Mouse (Mus musculus) liver, embryonic 12.5 days (tissue): ENCODE measurements around the gene Gm44511. TPM values are rescaled to one million over a fixed set of nuclear protein-coding genes. Genes with fewer than 3 reads are reported as not detected.

ENCODE experiments used
- ATAC-seq: fragments of 200-750 bp; cut with Nextera tagmentation; 2 replicates; pipeline ENCODE4 v1.8.0; 2017; ENCODE audit warnings: moderate number of reproducible peaks, mild to moderate bottlenecking, moderate library complexity
- H3K27ac ChIP-seq: fragments of 300-500 bp; sonication (generic); 2 replicates; pipeline ENCODE4 v1.5.1; 2016; ENCODE audit warnings: mild to moderate bottlenecking
- H3K27me3 ChIP-seq: fragments of 300-500 bp; sonication (generic); replicated peaks from 2 replicates; pipeline ENCODE4 v1.6.1; 2016; ENCODE audit warnings: mild to moderate bottlenecking, moderate library complexity
- H3K36me3 ChIP-seq: fragments of 300-500 bp; sonication (generic); 2 replicates; pipeline ENCODE4 v1.6.1; 2016; ENCODE audit warnings: mild to moderate bottlenecking, moderate library complexity
- H3K4me1 ChIP-seq: fragments of 300-500 bp; sonication (generic); 2 replicates; pipeline ENCODE4 v1.6.1; 2016
- H3K4me2 ChIP-seq: fragments of 300-500 bp; sonication (generic); 2 replicates; pipeline ENCODE4 v1.6.1; 2016; ENCODE audit warnings: mild to moderate bottlenecking, moderate library complexity
- H3K4me3 ChIP-seq: fragments of 300-500 bp; sonication (generic); 2 replicates; pipeline ENCODE4 v1.5.1; 2016; ENCODE audit warnings: mild to moderate bottlenecking, moderate library complexity
- H3K9ac ChIP-seq: fragments of 300-500 bp; sonication (generic); 2 replicates; pipeline ENCODE4 v1.6.1; 2016; ENCODE audit warnings: mild to moderate bottlenecking, moderate library complexity
- H3K9me3 ChIP-seq: fragments of 300-500 bp; sonication (generic); replicated peaks from 2 replicates; pipeline ENCODE4 v1.6.1; 2016; ENCODE audit warnings: mild to moderate bottlenecking, moderate library complexity
- WGBS: fragments of 180-500 bp; shearing (Covaris S2); methylation state at CpG from one replicate; pipeline ENCODE4 v1.1.7; 2016; ENCODE audit not compliant: insufficient replicate concordance; 5-methylcytosine and 5-hydroxymethylcytosine counted together
- polyA plus RNA-seq: library from polyadenylated mRNA; unstranded; fragments of >200 nt; fragmentation: Nextera tagmentation; extraction: Ambion mirVana; gene quantifications from 2 replicates; pipeline ENCODE4 v1.2.1, GENCODE M21; 2016

Gene Gm44511
- polyA plus RNA-seq = not detected in 2 replicates

GRCm38 (mm10) chr6:128826132-128826531 lies at the start of gene Gm44511, which contains the start of gene Klrb1b:
Gene Gm44511, minus strand, starts transcription at chr6:128826315.
Gene Klrb1b, minus strand, starts transcription at chr6:128826331.
- WGBS = 67% methylated on average over 6 of the region's 6 CpGs
- H3K9ac ChIP-seq = no peak within 1 kb of the TSS
- H3K4me3 ChIP-seq = no peak within 1 kb of the TSS
- no peak for ATAC-seq
- H3K4me2 ChIP-seq = no peak within 1 kb of the TSS
- no peak within 1 kb of the TSS for H3K27ac ChIP-seq
- H3K36me3 ChIP-seq = no peaks in the 10 kb centered on the region
- H3K27me3 ChIP-seq = no peaks in the 10 kb centered on the region
- H3K9me3 ChIP-seq = no peaks in the 10 kb centered on the region
- no peaks in the 10 kb centered on the region for H3K4me1 ChIP-seq

- Histone ChIP-seq H3K9me3 (no peaks in the 10 kb centered on the region), H3K27me3 (no peaks in the 10 kb centered on the region), H3K27ac (no peak overlapping the region), H3K9ac (no peak overlapping the region), H3K36me3 (no peaks in the 10 kb centered on the region), H3K4me2 (no peak overlapping the region), H3K4me3 (no peak overlapping the region), H3K4me1 (no peaks in the 10 kb centered on the region)
- no peak for ATAC-seq
- WGBS = 59% methylated on average over 1 of the region's 1 CpGs
These were observed 45.9 kb upstream of the Gm44511 start for GRCm38 (mm10) chr6:128871910-128872610.

- H3K9ac ChIP-seq = no peak overlapping the region
- no peak overlapping the region for H3K4me3 ChIP-seq
- no peaks in the 10 kb centered on the region for H3K36me3 ChIP-seq
- no peak overlapping the region for H3K4me2 ChIP-seq
- H3K4me1 ChIP-seq = no peaks in the 10 kb centered on the region
- H3K27me3 ChIP-seq = no peaks in the 10 kb centered on the region
- no peak overlapping the region for H3K27ac ChIP-seq
- ATAC-seq = no peak
- WGBS = 44% methylated on average over 3 of the region's 3 CpGs
- no peaks in the 10 kb centered on the region for H3K9me3 ChIP-seq
These were observed 42.7 kb upstream of the Gm44511 start for GRCm38 (mm10) chr6:128868861-128869260.

GRCm38 (mm10) chr6:128857976-128858375 lies 31.9 kb upstream of the Gm44511 start:
- Histone ChIP-seq H3K9ac (no peak overlapping the region), H3K4me2 (no peak overlapping the region), H3K9me3 (no peaks in the 10 kb centered on the region), H3K4me3 (no peak overlapping the region), H3K27ac (no peak overlapping the region), H3K36me3 (no peaks in the 10 kb centered on the region), H3K27me3 (no peaks in the 10 kb centered on the region), H3K4me1 (0 out of 2 replicates have a peak, but pooled peaks cover 8% of the 10 kb centered on the region)
- ATAC-seq = no peak
- WGBS = 58% methylated on average over 2 of the region's 2 CpGs

GRCm38 (mm10) chr6:128856250-128856649 lies 30.1 kb upstream of the Gm44511 start:
- WGBS = 81% methylated on average over 5 of the region's 5 CpGs

GRCm38 (mm10) chr6:128855477-128855876 lies 29.4 kb upstream of the Gm44511 start:
- Histone ChIP-seq H3K9me3 (no peaks in the 10 kb centered on the region), H3K27me3 (no peaks in the 10 kb centered on the region), H3K4me1 (0 out of 2 replicates have a peak, but pooled peaks cover 8% of the 10 kb centered on the region), H3K27ac (no peak overlapping the region), H3K4me2 (no peak overlapping the region), H3K9ac (no peak overlapping the region), H3K36me3 (no peaks in the 10 kb centered on the region), H3K4me3 (no peak overlapping the region)
- WGBS = 17% methylated on average over 1 of the region's 1 CpGs
- 0 out of 2 replicates have a peak, but pooled peaks have one; percentile 19 for ATAC-seq

More at GRCm38 (mm10) chr6:128856250-128856649, 30.1 kb upstream of the Gm44511 start:
- H3K36me3 ChIP-seq = no peaks in the 10 kb centered on the region
- no peaks in the 10 kb centered on the region for H3K27me3 ChIP-seq
- ATAC-seq = no peak
- H3K4me3 ChIP-seq = no peak overlapping the region
- 0 out of 2 replicates have a peak, but pooled peaks cover 8% of the 10 kb centered on the region for H3K4me1 ChIP-seq
- no peak overlapping the region for H3K9ac ChIP-seq
- no peaks in the 10 kb centered on the region for H3K9me3 ChIP-seq
- H3K4me2 ChIP-seq = no peak overlapping the region
- H3K27ac ChIP-seq = no peak overlapping the region

- Histone ChIP-seq H3K27ac (no peak overlapping the region), H3K4me1 (0 out of 2 replicates have a peak, but pooled peaks cover 8% of the 10 kb centered on the region), H3K9ac (no peak overlapping the region), H3K4me2 (no peak overlapping the region), H3K4me3 (no peak overlapping the region), H3K27me3 (no peaks in the 10 kb centered on the region), H3K36me3 (no peaks in the 10 kb centered on the region), H3K9me3 (no peaks in the 10 kb centered on the region)
- 82% methylated on average over 3 of the region's 3 CpGs for WGBS
- no peak for ATAC-seq
These were observed 28.8 kb upstream of the Gm44511 start for GRCm38 (mm10) chr6:128854895-128855294.

- no peak overlapping the region for H3K27ac ChIP-seq
- no peak overlapping the region for H3K4me2 ChIP-seq
- no peaks in the 10 kb centered on the region for H3K36me3 ChIP-seq
- no peaks in the 10 kb centered on the region for H3K9me3 ChIP-seq
- ATAC-seq = peak; percentile 47
- 0 out of 2 replicates have a peak, but pooled peaks cover 8% of the 10 kb centered on the region for H3K4me1 ChIP-seq
- no peak overlapping the region for H3K4me3 ChIP-seq
- H3K9ac ChIP-seq = no peak overlapping the region
- H3K27me3 ChIP-seq = no peaks in the 10 kb centered on the region
- 48% methylated on average over 12 of the region's 12 CpGs for WGBS
These were observed 28.1 kb upstream of the Gm44511 start for GRCm38 (mm10) chr6:128854024-128854820.

GRCm38 (mm10) chr6:128852766-128853165 lies 26.7 kb upstream of the Gm44511 start:
- H3K9me3 ChIP-seq = no peaks in the 10 kb centered on the region
- H3K4me1 ChIP-seq = 0 out of 2 replicates have a peak, but pooled peaks cover 8% of the 10 kb centered on the region
- no peak for ATAC-seq
- no peak overlapping the region for H3K27ac ChIP-seq
- H3K9ac ChIP-seq = no peak overlapping the region
- no peaks in the 10 kb centered on the region for H3K27me3 ChIP-seq
- no peak overlapping the region for H3K4me3 ChIP-seq
- WGBS = 54% methylated on average over 3 of the region's 3 CpGs
- no peak overlapping the region for H3K4me2 ChIP-seq
- no peaks in the 10 kb centered on the region for H3K36me3 ChIP-seq

- Histone ChIP-seq H3K27me3 (no peaks in the 10 kb centered on the region), H3K4me3 (no peak overlapping the region), H3K9ac (no peak overlapping the region), H3K9me3 (no peaks in the 10 kb centered on the region), H3K27ac (peak overlapping the region; percentile 25; the same call in 1 of the 2 replicates), H3K4me2 (no peak overlapping the region), H3K4me1 (peaks cover 8% of the 10 kb centered on the region; the same call in 1 of the 2 replicates), H3K36me3 (no peaks in the 10 kb centered on the region)
- WGBS = 44% methylated on average over 2 of the region's 2 CpGs
- no peak for ATAC-seq
These were observed 25.0 kb upstream of the Gm44511 start for GRCm38 (mm10) chr6:128851151-128851550.

- WGBS = 51% methylated on average over 2 of the region's 2 CpGs
- no peak overlapping the region for H3K9ac ChIP-seq
- H3K4me1 ChIP-seq = peaks cover 8% of the 10 kb centered on the region; the same call in 1 of the 2 replicates
- no peak for ATAC-seq
- no peak overlapping the region for H3K4me3 ChIP-seq
- H3K27ac ChIP-seq = no peak overlapping the region
- no peak overlapping the region for H3K4me2 ChIP-seq
- H3K27me3 ChIP-seq = no peaks in the 10 kb centered on the region
- no peaks in the 10 kb centered on the region for H3K36me3 ChIP-seq
- H3K9me3 ChIP-seq = no peaks in the 10 kb centered on the region
These were observed 24.6 kb upstream of the Gm44511 start for GRCm38 (mm10) chr6:128850671-128851070.

GRCm38 (mm10) chr6:128849902-128850301 lies 23.8 kb upstream of the Gm44511 start:
- Histone ChIP-seq H3K4me3 (no peak overlapping the region), H3K36me3 (no peaks in the 10 kb centered on the region), H3K27ac (no peak overlapping the region), H3K9ac (no peak overlapping the region), H3K4me1 (peaks cover 10% of the 10 kb centered on the region), H3K4me2 (no peak overlapping the region), H3K9me3 (no peaks in the 10 kb centered on the region), H3K27me3 (no peaks in the 10 kb centered on the region)
- no peak for ATAC-seq
- 46% methylated on average over 2 of the region's 2 CpGs for WGBS
